Mouse (Mus musculus) brain, embryonic 14.5 days (tissue): ENCODE results near the gene Epha3. TPM values are rescaled to one million over a fixed set of nuclear protein-coding genes. Genes with fewer than 3 reads are reported as not detected.
A peak's percentile ranks its signal among the peaks of the same experiment; 100 is the strongest.

ENCODE experiments used
- DNase-seq: peaks from one replicate; pipeline ENCODE4 v3.0.0-alpha.2; 2011; ENCODE audit warnings: low read depth
- CTCF ChIP-seq: fragments of 200-500 bp; IDR thresholded peaks from 2 replicates; pipeline ENCODE4 v1.5.1; 2012; ENCODE audit warnings: inconsistent platforms, mild to moderate bottlenecking, moderate library complexity, borderline replicate concordance; ENCODE audit not compliant: insufficient read depth, insufficient read length; ENCODE audit errors: extremely low read depth
- POLR2A ChIP-seq: fragments of 200-500 bp; IDR thresholded peaks from 2 replicates; pipeline ENCODE4 v1.6.1; 2012; ENCODE audit warnings: mild to moderate bottlenecking, inconsistent platforms, borderline replicate concordance; ENCODE audit not compliant: poor library complexity, insufficient read depth, insufficient read length, severe bottlenecking; ENCODE audit errors: extremely low read depth
- polyA plus RNA-seq: library from polyadenylated mRNA; depleted of rRNA; stranded (reverse); fragments of >200 nt; gene quantifications from 2 replicates; pipeline ENCODE4 v1.2.3, GENCODE M21; 2012

The Epha3 gene
- polyA plus RNA-seq, 1 experiment = 23.0 TPM

DNA sequence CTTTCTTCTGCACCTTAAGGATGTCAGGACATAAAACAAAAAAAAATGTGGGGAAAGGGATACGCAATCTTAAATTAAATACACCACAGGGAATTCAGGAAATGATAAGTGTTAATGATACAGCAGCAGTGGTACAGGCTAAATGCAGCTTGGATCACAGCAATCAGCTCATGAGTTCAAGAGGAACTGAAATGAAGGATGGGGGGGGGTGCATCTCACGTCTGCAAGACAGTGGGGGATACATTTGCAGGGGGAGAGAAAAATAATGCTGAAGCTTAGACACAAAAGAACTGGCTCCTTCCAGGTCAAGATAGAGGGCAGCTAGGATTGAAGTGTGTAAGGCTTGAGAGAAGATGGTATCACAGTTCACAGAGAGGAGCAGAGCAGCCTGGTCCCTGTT lies 42.8 kb downstream of the Epha3 start:
- DNase-seq = peak; percentile 66
- TF ChIP-seq POLR2A (no peak), CTCF (no peak)

DNA sequence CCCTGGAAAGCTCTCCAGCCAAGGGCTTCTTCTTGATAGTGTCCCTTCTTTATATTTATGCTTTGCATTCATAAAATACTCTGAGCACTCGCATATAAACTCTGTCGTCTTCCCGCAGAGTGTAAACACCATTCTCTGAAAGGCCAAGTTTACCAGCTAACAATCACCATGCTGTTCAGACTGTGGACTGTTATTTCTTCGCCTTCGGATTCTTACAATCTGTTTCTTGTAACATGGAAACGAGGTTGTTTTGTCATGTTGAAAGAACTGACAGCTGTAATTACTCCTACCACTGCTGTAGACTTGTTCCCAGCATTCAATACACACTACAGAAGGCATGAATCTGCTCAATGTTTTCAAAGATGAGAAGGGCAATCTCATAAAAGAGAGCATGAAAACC lies 46.4 kb downstream of the Epha3 start:
- peak; percentile 86 for DNase-seq

DNA sequence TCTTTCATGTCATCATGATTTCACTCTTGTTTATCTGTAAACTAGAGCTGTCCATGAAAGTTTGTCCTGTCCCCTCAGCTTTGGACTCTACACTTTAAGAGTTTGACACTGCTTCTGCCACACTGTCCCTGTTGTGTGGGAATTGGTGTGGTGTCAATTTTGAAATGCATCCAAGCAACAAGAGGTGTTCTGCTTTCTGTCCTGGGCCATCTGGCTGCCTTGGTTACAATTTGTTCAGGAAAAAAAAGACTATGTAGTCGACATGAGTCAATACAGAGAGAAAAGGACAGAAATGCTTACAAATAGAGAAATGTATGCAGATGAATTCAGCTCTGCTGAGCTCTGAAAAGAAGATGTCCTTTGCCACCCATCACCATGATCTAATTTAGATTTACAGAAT lies 47.3 kb downstream of the Epha3 start:
- DNase-seq = peak; percentile 76

More for the DNA sequence above, 46.4 kb downstream of the Epha3 start:
- TF ChIP-seq CTCF (no peak), POLR2A (no peak)

DNA sequence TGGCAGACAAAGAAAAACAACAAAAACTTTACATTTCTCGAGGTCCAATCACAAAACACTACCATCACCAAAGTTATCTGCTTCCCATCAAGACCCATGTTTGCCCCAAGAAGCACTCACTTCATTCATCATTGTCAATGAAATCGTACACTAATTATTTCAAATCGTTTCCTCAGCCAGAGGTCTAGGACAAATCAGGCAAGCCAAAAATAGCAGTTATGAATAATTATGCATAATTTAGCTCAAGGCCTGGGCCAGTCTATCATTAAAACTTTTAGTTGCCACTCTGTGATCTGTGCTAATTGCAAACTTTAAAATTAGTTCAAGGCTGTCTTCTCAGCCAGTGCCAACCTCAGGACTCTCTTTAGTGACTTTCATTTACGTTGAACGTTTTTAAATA lies 54.1 kb downstream of the Epha3 start:
- DNase-seq = no peak
- TF ChIP-seq POLR2A (no peak), CTCF (no peak)

More for the DNA sequence above, 47.3 kb downstream of the Epha3 start:
- TF ChIP-seq POLR2A = no peak
- TF ChIP-seq CTCF = no peak

DNA sequence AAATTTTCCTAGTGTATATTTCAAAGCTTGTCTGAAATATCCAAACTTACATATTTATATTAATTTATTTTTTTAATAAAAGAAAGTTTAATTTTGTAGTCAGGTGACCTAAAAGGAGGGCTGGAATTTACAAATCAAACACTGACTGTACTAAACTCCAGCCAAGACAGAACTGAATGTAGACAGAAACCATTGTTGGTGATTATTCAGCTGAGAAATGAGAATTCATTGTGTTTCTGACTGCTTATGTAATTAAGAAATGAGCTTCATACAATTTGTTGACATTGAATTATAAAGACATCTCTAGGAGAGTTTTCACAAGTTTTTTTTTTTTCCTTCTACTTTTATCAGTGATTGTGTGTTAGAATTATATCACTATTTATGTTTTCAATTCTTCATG lies 55.0 kb downstream of the Epha3 start:
- TF ChIP-seq POLR2A (no peak), CTCF (no peak)
- DNase-seq = peak; percentile 55

DNA sequence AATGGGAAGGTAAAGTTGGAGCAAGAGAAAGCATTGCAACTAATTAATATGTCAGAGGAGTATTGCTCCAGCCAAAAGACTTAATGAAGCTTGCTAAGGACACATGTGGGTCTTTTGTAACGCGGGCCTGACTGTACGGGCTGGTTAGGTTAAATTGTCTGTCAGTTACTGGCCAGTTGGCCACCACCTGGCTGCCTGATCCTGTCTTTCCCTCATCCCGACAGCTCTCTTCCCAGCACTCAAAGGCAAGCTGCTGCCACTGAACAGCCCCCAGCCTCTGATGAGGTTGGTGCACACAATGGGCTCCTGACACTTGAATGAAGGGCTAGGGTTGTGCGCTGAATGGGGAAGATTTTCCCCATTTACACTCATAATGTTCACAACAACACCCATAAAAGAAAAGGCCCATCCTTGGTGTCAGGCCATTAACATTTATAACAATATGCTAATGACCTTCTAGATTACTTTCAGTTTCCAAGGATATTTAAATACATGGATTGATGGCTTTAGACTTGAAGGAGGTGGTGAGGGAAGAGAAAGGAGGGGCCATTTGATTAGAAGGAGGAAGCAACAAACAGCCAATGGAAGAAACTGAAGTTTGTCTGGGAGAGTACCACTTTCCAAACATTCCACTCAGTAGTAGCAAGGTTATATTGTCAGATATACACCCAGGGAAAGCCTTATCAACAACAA lies 57.4 kb downstream of the Epha3 start:
- TF ChIP-seq POLR2A (no peak), CTCF (no peak)
- DNase-seq = peak; percentile 97

DNA sequence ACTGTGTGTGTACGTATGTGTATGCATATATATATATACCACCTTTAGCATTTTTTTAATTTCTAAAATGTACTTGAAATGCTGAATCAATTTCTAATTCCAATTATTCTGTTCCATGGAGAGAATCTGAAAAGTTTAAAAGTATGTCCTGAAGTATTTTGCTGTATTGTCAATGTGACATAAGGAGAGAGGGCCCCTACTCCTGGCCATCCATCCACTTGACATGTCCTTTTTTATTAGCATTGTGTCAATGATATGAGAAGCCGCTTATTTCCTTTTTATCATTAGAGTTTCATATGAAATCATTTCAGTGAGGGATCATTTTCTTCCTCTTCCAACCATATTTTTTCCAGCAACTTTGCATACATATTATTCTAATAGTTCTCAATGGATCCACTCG lies 58.0 kb downstream of the Epha3 start:
- DNase-seq = no peak
- TF ChIP-seq CTCF (no peak), POLR2A (no peak)

DNA sequence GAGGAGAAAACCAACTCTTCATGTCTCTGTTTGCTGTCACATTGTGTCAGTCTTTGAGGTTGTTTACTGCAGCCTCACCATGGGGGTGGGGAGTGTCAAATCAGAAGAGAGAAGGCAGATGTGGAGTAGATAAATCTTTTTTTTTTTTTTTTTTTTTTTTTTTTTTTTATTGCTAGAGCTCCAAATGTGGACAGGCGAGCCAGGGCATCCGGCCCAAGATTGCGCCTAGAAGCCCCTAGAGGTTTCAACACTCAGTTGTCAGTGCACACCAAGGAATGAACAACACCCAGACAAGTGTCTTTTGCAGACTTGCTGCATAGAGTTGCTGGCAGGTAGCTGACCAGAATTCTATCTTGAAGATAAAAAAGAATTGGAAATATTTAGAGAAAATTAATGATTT lies 62.5 kb downstream of the Epha3 start:
- TF ChIP-seq POLR2A (no peak), CTCF (no peak)
- DNase-seq = no peak

DNA sequence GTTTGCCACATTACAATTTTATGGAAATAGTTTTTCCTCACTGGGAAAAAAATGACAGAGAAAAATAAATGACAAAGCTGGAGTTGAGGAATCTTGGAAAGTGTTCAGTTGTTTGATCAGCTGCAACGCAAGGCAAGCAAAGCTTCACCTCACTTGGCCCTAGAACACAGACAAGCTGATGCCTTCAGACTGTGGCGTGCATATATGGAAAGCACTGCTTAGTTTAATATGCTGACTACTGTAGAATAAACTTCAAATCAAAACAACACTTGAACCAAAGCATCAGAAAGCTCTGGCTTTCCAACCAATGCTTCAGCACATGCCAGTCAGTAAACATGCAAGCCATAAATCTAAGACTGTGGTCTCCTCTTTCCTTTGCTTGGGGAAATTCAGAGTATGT lies 65.6 kb downstream of the Epha3 start:
- TF ChIP-seq CTCF (no peak), POLR2A (no peak)
- no peak for DNase-seq

DNA sequence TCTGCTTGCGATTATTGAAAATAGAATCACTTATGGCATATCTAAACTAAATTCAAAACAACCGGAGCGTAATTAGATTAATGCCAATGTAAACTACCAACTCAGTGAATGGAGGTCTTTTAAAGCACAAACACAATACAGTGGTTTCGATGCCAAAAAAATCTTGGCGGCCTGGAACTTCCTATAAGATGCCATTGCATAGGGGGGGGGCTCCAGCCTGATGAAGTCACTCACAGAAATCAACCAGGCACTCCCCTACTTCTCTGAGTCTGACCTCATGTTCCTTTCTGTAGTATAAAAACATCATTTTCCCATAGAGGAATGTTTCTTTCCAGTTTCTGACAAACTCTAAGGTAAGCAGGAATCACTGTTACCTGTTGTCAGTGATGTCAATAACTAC lies 69.7 kb downstream of the Epha3 start:
- DNase-seq = peak; percentile 72
- TF ChIP-seq CTCF (no peak), POLR2A (no peak)

DNA sequence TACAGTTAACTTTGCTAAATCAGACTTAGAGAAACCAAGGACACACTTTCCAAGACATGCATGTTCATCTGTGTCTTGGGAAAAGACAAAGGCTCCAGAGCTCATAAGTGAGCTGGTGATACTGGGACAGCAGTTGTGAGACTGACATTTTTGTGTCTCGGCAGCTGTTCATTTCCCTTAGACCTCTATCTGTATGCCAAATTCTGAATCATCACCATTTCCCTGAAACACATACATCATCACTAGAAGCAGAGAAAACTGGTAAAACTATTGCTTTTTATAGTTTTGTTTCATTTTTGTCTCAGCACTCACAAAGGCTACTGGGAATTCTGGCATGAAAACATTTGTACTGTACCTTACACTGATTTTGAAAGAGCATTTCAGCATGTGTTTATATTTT lies 70.2 kb downstream of the Epha3 start:
- no peak for DNase-seq
- TF ChIP-seq CTCF (no peak), POLR2A (no peak)

DNA sequence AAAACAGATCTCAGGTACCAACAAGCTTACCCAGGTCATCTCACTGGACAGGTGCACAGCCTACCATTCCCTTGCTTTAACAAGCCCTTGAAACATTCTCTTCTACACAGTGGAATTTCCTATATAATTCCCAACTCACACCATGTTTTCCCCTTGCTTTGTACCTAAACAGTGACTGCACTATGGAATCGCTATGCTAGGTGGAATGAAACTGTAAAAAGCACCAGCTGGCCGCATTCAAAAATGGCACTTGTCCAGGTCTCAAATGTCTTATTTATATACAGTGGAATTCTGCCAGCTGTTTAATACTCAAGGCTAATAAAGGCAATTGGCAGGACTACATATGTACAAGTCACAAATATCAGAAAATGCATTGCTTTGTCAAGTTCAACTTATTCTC lies 71.9 kb downstream of the Epha3 start:
- DNase-seq = peak; percentile 84
- TF ChIP-seq POLR2A (no peak), CTCF (no peak)

DNA sequence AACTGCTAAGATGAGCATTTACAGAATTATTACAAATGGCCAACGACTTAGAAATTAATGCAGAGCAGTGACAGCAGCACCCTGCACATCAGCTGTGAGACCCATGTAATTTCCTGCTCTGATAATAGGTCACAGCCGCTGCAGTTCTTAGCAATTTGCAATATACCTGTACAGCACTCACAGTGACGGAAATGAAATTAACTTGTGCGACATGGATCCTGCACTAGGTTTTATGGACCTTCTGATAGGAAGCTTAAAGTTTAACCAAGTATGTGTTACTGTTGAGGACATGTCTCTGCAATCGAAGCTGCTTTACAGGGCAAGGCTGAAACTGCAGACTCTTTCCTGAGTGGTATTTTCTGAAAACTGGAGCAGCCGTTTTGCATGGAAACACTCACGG lies 80.4 kb downstream of the Epha3 start:
- no peak for DNase-seq
- no peak for TF ChIP-seq CTCF
- no peak for TF ChIP-seq POLR2A

DNA sequence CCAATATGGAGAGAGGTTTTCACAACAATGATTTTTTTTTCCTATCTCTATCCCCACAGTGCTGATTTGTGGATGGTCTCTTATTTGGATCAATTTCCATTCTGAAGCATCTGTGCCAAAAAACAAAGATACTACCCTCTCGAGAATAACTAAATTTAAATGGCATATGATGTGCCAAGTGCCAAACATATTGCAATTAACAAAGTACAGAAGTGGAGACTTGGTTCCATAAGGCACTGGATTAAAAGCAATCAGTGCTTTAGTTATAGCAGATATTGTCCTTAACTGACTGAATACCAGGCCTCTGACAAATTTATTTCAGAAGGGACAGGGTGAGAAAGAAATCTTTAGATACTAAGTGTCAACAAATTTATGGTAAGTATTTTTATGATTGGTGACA lies 81.9 kb downstream of the Epha3 start:
- DNase-seq = peak; percentile 66
- TF ChIP-seq CTCF = no peak
- no peak for TF ChIP-seq POLR2A
